Mouse (Mus musculus) G1E-ER4 (cell line): ENCODE data around the gene Dock2. TPM values are rescaled to one million over a fixed set of nuclear protein-coding genes. Genes with fewer than 3 reads are reported as not detected.

Experiments used
- GATA1 ChIP-seq: IDR thresholded peaks from one replicate; pipeline ENCODE4 v1.8.0; 2012; ENCODE audit warnings: low read length, inconsistent platforms
- polyA plus RNA-seq: library from polyadenylated mRNA; stranded (reverse); fragments of >175 nt; gene quantifications from 2 replicates; pipeline ENCODE4 v1.2.3, GENCODE M21; 2012

The Dock2 gene
- polyA plus RNA-seq, result 3.1 and 3.2 TPM in 2 replicates

DNA sequence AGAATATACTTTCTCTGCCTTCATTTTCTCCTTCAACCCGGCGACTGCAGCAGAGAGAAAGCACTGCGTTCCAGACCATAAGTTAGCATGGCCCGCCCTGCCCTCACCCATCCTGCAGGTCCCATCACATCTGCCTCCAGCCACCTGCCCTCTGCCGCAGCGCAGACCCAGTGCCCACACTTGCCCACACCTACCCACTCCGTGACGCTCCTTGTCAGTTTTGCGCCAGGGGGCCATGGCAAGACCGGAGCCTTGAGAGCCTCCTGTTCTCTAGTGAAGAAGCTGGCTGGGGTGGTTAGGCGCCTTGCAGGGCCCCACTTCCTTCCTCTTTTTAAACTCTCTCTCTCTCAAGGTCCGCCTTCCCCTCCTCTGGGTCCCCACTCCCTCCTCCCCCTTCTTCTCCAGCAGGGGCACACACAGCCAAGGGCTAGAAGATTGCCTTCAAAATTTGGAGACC is at the start of gene Dock2:
Gene Dock2, minus strand, starts transcription at position 306 of the 457 bp plus-strand sequence.
- no peak for TF ChIP-seq GATA1

DNA sequence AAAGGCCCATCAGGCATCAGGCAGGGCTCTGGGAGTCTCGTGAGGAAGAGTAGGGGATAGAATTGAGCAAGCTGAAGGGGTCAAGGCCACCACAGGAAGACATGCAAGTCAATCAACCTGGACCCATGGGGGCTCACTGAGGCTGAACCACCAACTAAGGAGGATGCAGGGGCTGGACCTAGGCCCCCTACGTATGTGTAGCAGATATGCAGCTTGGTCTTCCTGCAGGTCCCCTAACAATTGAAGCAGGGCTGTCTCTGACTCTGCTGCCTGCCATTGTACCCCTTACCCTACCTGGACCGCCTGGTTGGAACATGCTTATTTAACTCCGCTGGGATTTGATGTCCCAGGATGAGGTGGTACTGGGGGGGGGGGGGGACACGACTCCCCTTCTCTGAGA is 49.0 kb upstream of the Dock2 start:
- TF ChIP-seq GATA1, result no peak

DNA sequence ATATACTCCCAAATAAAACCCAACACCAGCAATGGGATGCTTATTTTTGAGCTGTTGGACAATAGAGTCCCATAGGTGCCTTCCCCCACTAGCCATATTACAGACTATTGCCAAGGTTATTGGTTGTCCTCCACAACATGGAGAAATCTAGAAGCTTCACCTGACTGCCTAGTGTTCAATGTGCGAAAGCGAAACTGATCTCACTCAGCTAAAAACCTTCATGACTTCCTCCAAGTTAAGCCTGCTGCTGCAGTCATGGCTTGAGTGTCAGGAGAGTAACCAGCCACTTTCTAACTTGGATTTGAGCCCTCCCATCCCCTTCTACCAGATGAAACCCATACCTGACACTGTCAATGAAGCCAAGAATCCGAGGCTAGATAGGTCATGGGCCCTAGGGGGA is 44.1 kb upstream of the Dock2 start:
- no peak for TF ChIP-seq GATA1

DNA sequence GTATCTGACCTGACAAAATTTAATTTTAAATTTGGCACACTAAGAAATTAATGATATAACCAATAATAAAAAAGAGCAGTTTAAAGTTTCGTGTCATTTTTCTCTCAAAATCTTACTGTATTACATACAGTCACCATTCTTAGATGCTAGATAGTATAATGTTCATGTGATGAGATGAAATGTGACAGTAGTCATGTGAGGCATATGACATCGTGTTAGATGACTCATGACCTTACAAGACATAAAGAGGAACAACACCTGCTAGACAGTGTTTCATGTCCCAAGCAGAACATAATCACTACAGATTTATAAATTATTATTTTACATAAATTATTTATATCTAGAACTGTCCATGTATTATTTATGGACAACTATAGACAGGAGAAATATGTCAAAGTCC is 43.2 kb upstream of the Dock2 start:
- no peak for TF ChIP-seq GATA1

DNA sequence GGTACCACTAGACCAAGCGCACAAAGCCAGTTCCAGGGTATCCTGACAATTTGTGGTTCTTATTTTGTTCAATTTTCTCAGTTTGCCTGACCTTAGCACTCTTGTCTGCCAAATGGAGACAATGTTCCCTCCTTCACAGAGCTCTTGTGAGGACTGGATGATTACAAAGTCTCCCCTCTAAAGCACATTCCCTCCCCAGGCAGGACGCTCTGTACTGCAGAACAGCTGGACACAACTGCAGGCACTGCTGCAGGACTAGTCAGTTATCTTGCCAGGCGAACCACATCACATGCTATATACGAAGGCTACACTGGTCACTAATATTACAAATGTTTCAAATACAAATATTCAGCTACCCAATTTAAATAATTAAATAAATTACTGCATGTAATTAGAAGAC is 41.1 kb upstream of the Dock2 start:
- TF ChIP-seq GATA1, result no peak

DNA sequence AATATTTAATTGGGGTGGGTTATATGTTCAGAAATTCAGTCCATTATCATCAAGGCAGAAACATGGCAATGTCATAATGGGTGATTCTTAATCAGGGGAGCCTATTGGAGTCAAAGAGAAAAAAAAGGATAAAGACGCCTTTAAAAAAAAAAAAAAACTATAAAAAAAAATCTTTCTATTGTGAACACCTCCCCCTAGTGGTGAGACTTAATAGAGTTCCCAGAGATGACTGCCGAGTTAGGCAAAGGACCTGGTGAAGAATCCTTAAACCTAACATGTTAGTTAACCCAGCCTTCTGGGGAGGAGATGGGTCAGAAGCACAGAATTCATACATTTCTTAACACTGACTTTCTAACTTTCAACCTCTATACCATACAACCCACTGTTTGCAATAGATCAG is 31.1 kb upstream of the Dock2 start:
- TF ChIP-seq GATA1, result no peak

DNA sequence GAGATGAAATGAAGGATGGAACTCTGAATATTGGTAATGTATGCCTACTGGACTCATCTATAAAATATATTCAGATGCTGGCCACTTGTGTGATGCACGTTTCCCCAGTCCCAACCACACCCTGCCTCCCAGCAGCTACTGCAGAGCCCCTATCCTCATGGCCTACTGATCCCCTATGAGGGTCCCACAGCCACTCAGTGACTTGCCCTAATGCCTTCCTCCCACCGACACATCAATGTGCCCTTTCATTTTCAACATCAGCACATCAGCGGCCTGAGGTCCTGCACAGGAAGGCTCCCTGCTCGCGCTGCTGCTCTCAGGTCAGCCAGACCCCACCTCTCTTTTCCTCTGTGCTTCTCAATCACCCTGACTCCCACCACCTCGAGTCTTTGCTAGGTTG is 30.6 kb upstream of the Dock2 start:
- no peak for TF ChIP-seq GATA1

DNA sequence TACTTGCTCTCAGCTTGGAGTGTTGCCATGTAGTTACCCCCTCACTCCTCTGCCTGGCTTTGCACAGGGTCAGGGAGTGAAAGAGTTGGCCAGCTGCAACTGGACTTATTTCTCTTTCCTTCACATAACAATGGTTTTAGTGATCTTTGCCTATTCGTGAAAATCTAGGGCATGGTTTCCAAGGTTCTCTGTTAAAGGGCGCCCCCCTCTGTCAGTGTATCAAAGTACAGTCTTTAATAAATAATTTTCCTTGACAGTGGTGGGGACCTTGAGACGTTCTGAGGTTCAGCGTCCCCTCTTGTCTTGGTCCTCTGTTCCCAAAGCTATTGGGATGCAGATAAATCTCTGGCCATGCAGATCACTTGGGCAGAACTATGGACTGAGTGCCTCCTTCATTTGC is 12.4 kb upstream of the Dock2 start:
- TF ChIP-seq GATA1, result no peak

DNA sequence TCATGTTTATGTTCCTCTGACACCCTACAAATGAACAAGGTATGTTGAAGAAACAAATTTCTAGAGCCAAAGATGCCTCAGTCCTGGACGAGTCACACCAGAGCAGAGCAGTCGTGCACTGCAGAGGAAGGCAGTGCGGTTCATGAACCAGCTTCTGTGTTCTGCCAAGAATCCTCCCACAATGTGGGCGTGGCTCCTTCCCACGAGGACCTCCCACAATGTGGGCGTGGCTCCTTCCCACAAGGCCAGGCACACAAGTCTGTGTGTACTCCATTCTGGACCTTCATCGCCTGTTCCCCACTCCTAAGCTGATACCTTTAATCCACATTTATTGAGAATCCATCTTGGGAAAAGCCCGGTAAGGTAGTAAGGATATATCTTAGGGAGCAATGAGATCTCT is 8.2 kb upstream of the Dock2 start:
- TF ChIP-seq GATA1, result no peak

DNA sequence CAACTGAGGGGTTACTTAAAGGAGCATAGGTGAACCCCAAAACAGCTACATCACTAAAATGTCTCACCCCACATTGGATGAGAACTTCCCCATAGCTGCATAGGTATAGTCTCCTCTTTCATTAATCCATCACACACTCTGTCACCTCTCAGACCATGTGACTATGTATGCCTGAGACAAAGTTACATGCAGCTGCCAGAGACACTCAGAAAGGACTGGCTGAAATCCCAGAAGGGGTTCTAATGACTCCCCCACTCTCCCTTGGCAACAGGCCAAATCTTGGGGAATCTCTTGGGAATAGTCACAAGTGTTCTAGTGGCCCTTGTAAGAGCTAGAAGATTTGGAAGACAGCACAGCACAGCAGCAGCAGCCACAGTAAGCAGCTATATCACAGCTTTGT is 1.2 kb upstream of the Dock2 start:
- TF ChIP-seq GATA1, result no peak

DNA sequence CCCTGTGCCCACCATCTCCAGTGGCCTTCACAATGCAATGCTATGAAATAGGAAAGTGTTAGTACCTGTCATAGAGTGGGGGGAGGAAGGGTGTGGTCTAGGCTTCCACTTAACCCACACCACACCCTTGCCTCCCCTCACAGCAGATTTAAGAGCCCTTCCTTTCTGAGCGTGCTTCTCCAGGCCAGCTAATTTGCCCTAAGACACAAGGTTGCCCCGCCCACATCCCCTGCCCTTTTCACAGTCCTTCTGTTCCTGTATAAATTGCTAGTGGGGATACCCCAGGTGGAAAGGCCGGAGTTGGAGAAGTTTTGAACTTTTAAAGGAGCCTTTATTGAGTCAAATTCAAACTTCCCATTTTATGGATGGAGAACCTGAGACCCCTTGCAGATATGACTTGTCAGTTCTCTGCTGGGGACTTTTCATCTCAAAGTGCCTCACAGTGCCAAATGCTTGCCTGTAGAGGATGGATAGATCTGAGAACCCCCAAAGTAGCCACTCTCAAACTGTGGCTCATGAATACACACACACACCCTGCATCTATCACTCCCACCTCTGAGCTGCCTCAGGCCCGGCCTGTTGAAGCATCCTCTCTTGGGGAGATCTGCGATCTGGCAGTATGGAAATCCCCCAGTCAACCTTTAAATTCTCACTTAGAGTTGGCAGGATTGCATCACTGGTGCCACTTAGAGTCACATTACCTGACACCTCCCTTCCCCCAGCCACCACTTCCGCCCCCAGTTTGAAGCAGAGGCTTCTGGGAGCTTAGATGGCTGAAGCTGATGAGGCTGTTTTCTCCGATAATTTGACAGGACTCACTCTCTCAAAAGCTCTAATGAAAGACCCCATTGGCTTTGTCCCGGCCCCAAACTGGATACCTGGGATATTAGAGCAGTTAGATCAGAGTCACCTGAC is 919 bp downstream of the Dock2 start:
- no peak for TF ChIP-seq GATA1

DNA sequence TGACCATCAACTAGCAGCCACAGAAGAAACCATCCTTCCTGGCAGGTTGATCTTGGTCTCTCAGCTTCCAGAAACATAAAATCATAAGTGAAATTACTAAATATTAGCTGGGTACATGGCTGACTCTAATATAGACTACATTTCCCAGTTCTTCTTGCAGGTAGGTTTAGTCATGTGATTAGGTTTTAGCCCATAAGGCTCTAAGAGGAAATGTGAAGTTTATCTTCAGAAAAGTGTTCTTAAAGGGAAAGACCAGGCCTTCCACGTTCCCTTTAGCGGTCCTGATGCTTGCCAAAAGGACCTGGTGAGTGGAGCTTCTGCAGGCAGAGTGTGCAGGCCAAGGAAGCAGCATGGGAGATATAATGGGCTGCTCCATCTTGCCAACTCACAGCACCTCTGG is 2.9 kb downstream of the Dock2 start:
- TF ChIP-seq GATA1, result no peak

DNA sequence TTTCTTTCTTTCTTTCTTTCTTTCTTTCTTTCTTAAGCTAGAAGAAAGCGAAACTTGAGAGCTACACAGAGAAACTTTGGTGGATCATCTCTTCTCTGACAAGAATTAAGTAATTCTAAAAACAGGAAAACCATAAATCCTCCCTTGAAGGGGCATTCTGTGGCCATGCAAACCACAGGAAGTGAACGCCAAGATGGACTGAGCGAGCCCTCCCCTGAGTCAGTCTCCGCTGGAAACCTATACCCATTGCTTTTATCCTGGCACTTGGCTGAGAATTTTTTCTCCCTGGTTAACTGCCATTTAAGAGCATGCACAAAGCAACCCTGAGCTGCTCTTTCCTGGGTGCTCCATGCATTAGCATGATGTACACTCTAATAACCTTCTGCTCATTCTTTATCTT is 3.7 kb downstream of the Dock2 start:
- TF ChIP-seq GATA1, result no peak

DNA sequence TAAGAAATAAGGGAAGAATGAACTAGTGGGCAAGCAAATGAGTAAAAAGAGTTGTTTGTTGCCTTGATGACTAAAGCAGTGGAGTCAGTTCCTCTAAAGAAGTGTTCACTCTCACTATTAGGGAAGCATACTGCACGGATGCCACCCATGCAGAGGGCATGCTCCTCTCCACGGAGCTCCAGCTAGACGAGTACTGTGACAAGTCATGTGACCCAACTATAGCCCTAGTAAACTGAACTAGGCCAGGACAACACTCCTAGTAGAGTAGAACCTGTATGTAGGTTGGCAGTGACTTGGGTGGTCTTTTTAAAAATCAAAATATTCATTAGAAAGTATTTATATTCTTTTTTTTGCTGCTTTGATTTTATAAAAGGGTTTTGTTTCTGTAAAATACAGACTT is 5.3 kb downstream of the Dock2 start:
- no peak for TF ChIP-seq GATA1

DNA sequence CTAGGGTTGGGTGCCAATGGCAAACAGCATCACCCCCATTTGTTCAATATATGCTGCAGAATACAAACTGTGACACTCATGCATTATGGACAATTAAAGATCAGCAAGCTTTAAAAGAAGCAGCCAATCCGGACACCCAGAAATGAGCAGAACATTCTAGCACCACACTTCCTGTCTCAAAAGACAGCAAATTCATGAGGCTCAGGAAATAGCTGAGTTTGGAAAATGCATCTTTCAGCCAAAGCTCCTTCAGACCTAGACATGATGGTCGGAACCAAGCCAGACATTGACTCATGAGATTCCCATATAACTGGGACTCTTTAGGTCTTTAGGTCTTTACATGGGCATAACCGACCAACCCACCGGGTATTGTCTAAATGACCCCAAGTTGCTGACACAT is 6.2 kb downstream of the Dock2 start:
- no peak for TF ChIP-seq GATA1

DNA sequence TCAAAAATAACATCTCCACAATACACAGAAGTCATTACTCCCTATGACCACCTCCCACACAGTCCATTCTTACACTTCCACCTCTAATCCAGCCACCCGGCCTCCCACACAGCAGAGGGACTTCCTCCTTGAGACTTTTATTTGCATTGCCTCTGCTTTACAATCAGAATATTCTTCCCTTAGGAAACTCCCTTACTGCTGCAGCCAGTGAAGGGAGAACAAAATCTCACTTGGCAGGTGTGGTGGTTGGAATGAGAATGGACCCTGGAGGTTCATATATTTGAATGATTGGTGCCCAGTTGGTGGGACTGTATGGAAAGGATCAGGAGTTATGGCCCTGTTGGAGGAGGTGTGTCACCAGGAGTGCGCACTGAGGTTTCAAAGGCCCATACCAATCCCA is 7.6 kb downstream of the Dock2 start:
- TF ChIP-seq GATA1, result no peak

DNA sequence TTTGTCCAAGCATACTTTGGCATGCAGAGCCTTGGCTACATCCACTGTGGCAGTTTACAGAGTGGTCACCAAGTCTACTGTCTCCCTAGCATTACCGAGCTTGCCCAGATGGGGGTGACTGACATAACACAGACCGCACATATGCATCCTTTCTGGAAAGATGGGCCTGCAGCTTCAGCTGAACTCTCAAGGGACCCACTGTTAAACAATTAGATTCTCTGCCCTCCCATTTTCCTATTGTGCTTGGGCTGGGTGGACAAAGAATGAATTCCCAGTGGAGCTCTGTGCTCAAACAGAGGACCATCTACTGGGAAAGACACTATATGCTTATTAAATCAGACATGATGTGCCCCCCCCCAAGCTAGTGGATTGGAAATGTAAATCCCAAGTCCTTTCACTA is 9.1 kb downstream of the Dock2 start:
- TF ChIP-seq GATA1, result no peak
